Mouse (Mus musculus) midbrain, embryonic 11.5 days (tissue): Measurements from ENCODE around the gene Dlx6. TPM values are rescaled to one million over a fixed set of nuclear protein-coding genes. Genes with fewer than 3 reads are reported as not detected.

Experiments used
- ATAC-seq: fragments of 200-750 bp; cut with Nextera tagmentation; 2 replicates; pipeline ENCODE4 v1.8.0; 2017; ENCODE audit warnings: moderate TSS enrichment, moderate library complexity; ENCODE audit not compliant: low FRiP score
- DNase-seq: peaks from one replicate; pipeline ENCODE4 v3.0.0; 2015; ENCODE audit warnings: low spot score; ENCODE audit errors: missing footprints
- H3K27ac ChIP-seq: fragments of 300-500 bp; sonication (generic); 2 replicates; pipeline ENCODE4 v1.5.1; 2014; ENCODE audit warnings: low read depth, low read length
- H3K27me3 ChIP-seq: fragments of 300-500 bp; sonication (generic); 2 replicates; pipeline ENCODE4 v1.6.1; 2014; ENCODE audit warnings: mild to moderate bottlenecking, low read length, moderate library complexity, mixed read lengths; ENCODE audit not compliant: control insufficient read depth, insufficient read depth
- H3K36me3 ChIP-seq: fragments of 300-500 bp; sonication (generic); 2 replicates; pipeline ENCODE4 v1.6.1; 2014; ENCODE audit warnings: mild to moderate bottlenecking, low read length, moderate library complexity, mixed read lengths; ENCODE audit not compliant: control insufficient read depth, insufficient read depth
- H3K4me1 ChIP-seq: fragments of 300-500 bp; sonication (generic); 2 replicates; pipeline ENCODE4 v1.6.1; 2014; ENCODE audit warnings: low read length; ENCODE audit not compliant: control insufficient read depth, insufficient read depth
- H3K4me2 ChIP-seq: fragments of 300-500 bp; sonication (generic); 2 replicates; pipeline ENCODE4 v1.6.1; 2014; ENCODE audit warnings: mild to moderate bottlenecking, moderate library complexity
- H3K4me3 ChIP-seq: fragments of 300-500 bp; sonication (generic); 2 replicates; pipeline ENCODE4 v1.5.1; 2014; ENCODE audit warnings: low read depth, low read length
- H3K9ac ChIP-seq: fragments of 300-500 bp; sonication (generic); 2 replicates; pipeline ENCODE4 v1.6.1; 2014; ENCODE audit warnings: low read length
- H3K9me3 ChIP-seq: fragments of 300-500 bp; sonication (generic); 2 replicates; pipeline ENCODE4 v1.6.1; 2016; ENCODE audit warnings: low read length; ENCODE audit not compliant: control insufficient read depth
- WGBS: fragments of 180-500 bp; shearing (Covaris S2); extraction: QIAGEN DNeasy Blood & Tissue Kit; methylation state at CpG from one replicate; pipeline ENCODE4 v1.1.7; 2014; 5-methylcytosine and 5-hydroxymethylcytosine counted together
- polyA plus RNA-seq: library from polyadenylated mRNA; unstranded; fragments of >200 nt; fragmentation: Nextera tagmentation; extraction: Ambion mirVana; gene quantifications from 2 replicates; pipeline ENCODE4 v1.2.1, GENCODE M21; 2014

Gene Dlx6
- polyA plus RNA-seq, 1 experiment from 2014 or later, result 0.33 TPM

DNA sequence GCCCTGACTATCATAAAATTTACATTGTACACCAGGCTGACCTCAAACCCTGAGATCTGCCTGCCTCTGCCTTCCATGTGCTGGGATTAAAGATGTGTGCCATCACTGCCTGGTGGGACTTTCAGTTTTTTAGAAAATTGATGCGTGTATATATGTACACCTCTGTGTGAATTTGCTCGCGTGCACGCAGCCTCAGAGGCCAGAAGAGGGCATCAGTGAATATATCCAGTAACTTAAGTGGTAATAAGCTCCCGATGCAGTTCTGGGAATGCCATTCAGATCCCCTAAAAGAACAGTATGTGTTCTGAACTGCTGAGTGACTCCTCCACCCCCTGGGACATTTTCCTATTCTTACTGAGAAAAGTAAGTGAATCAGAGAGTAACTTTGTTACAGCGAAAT is 26.9 kb downstream of the Dlx6 start:
- no peak overlapping the region for H3K4me3 ChIP-seq
- no peak overlapping the region for H3K4me2 ChIP-seq
- no peaks in the 10 kb centered on the region for H3K27me3 ChIP-seq
- ATAC-seq (no peak), DNase-seq (no peak)
- H3K4me1 ChIP-seq, result no peaks in the 10 kb centered on the region
- 70% methylated on average over 6 of the region's 6 CpGs for WGBS
- no peaks in the 10 kb centered on the region for H3K9me3 ChIP-seq
- no peak overlapping the region for H3K9ac ChIP-seq
- H3K27ac ChIP-seq, result no peak overlapping the region
- H3K36me3 ChIP-seq, result no peaks in the 10 kb centered on the region

DNA sequence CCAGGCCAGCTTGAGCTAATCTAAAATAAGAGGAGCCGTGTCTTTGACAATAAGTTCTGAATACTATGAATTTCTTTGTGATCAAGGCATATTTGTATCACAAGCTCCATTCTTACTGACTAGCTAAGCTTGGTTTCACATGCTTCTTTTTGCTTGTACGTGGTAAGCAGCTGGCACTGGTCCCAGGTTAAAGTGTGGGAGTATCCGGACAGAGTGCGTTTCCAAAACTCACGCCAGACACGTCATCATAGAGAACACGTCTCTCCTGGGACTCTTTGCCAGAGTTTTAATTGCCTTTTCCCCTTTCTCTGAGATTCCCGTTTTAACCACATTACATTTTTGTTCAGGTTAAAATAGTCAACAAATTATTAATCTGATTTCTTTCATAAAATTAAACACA is 46.5 kb downstream of the Dlx6 start:
- Histone ChIP-seq H3K36me3 (no peaks in the 10 kb centered on the region), H3K27me3 (no peaks in the 10 kb centered on the region), H3K9me3 (no peaks in the 10 kb centered on the region), H3K4me1 (no peaks in the 10 kb centered on the region), H3K27ac (no peak overlapping the region), H3K4me2 (no peak overlapping the region), H3K4me3 (no peak overlapping the region), H3K9ac (no peak overlapping the region)
- DNase-seq (no peak), ATAC-seq (no peak)
- 91% methylated on average over 8 of the region's 8 CpGs for WGBS

DNA sequence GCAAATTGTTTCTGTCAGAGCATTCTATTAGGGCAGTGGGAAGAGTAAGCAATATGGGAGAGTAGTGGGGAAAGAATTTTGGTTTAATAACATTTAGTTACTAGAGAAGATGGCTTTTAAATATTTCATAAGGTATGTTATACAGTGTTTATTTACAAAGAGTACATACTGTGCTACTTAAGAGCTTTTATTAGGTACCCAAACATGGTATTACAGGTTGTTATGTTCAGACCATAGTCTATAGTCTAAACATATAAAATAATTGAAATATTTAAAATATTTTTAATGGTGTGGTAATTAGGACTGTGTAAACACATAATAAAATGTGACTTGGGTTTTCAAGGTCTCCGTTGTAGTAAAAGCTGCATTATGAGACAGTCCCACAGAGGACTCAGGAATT is 51.2 kb downstream of the Dlx6 start:
- Histone ChIP-seq H3K4me3 (no peak overlapping the region), H3K4me1 (no peaks in the 10 kb centered on the region), H3K9ac (no peak overlapping the region), H3K36me3 (no peaks in the 10 kb centered on the region), H3K27ac (no peak overlapping the region), H3K9me3 (no peaks in the 10 kb centered on the region), H3K27me3 (no peaks in the 10 kb centered on the region), H3K4me2 (no peak overlapping the region)
- 94% methylated on average over 1 of the region's 1 CpGs for WGBS
- ATAC-seq (no peak), DNase-seq (no peak)

DNA sequence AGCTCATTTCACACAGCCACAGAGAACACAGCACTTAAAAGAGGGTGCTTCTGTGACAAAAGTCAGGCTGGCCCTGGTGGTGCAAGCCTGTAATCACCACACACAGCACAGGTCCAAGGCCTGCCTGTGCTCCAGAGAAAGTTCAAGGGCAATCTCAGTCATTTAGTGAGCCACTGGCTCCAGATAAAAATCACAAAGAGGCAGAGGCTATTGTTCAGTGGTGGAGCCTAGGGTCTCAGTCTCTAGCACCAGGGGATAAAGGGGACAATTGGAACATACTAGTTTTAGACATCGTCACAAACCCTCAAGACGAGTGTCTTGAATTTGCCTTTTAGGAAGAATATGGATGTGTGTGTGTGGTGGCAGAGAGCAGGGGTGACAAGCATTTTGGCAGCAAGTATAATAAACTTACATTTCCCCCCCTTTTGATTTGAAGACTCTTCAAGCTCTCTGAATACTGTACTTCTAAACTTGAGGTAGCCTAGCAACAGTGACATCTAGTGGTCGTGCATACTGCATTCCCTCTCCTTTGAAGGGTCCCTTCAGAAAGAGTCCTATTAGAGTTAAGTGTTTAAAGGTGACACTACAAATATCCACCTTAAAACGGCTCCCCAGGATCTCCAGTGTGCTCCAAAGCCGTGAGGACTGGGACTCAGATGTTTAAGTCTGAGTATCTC is 51.9 kb downstream of the Dlx6 start:
- Histone ChIP-seq H3K9me3 (no peaks in the 10 kb centered on the region), H3K9ac (no peak overlapping the region), H3K27ac (no peak overlapping the region), H3K36me3 (no peaks in the 10 kb centered on the region), H3K27me3 (no peaks in the 10 kb centered on the region), H3K4me1 (no peaks in the 10 kb centered on the region), H3K4me3 (no peak overlapping the region), H3K4me2 (no peak overlapping the region)
- DNase-seq, result peak; percentile 86
- 44% methylated on average over 5 of the region's 5 CpGs for WGBS
- peak; percentile 78; the same call in 1 of the 2 replicates for ATAC-seq

DNA sequence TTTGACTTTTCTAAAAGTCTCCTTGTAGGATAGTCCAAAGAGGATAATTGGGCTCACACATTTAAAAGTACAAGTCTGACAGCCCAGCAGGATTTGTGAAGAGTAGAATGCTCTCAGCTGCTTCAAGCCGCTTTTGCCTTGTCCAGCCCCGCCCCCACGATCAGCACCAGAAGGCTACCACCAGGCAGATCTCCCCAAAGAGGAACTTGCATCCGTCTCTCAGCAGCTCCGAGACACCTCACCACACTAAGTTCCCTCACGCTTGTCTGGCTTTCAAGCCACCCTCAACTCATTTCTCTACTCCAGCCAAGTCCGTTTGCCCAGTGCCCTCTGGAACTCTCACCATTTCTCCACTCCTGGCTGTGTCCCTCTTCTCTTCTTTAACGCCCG is 52.4 kb downstream of the Dlx6 start:
- WGBS, result 49% methylated on average over 9 of the region's 9 CpGs
- Histone ChIP-seq H3K4me3 (no peak overlapping the region), H3K4me1 (no peaks in the 10 kb centered on the region), H3K9ac (no peak overlapping the region), H3K27me3 (no peaks in the 10 kb centered on the region), H3K4me2 (no peak overlapping the region), H3K36me3 (no peaks in the 10 kb centered on the region), H3K27ac (no peak overlapping the region), H3K9me3 (no peaks in the 10 kb centered on the region)
- ATAC-seq (no peak), DNase-seq (no peak)

DNA sequence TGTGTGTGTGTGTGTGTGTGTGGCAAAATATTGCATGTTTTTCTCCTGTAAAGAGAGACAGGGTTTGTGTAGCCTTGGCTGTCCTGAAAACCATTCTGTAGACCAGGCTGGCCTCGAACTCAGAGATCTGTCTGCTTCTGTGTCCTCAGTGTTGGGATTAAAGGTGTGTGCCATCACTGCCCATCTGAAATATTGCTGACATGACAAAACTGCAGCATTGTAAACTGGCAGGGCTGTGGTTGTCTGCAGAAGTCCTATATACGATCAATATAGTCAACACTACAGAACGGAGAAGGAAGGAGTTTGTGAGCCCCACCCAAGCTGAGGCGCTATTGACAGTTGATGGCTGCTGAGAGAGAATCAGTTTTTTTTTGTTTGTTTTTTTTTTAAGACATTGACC is 54.2 kb downstream of the Dlx6 start:
- no peak for DNase-seq
- H3K4me3 ChIP-seq, result no peak overlapping the region
- no peaks in the 10 kb centered on the region for H3K27me3 ChIP-seq
- no peaks in the 10 kb centered on the region for H3K9me3 ChIP-seq
- no peaks in the 10 kb centered on the region for H3K4me1 ChIP-seq
- WGBS, result 87% methylated on average over 4 of the region's 4 CpGs
- no peak for ATAC-seq
- H3K4me2 ChIP-seq, result no peak overlapping the region
- no peaks in the 10 kb centered on the region for H3K36me3 ChIP-seq
- H3K9ac ChIP-seq, result no peak overlapping the region
- no peak overlapping the region for H3K27ac ChIP-seq

Other genes with a start within 250 kb of the Dlx6 start
- 5.2 and 7.7 TPM in 2 replicates for gene Dlx5, start 18.8 kb downstream of the Dlx6 start, polyA plus RNA-seq
- 7.3 and 8.2 TPM in 2 replicates for gene Sdhaf3, start 92.7 kb downstream of the Dlx6 start, polyA plus RNA-seq